Mouse (Mus musculus): Measurements from ENCODE around the gene Skp2. TPM values are rescaled to one million over a fixed set of nuclear protein-coding genes. Genes with fewer than 3 reads are reported as not detected.
"Not testable (repeated sequence)": the region's sequence is repeated elsewhere in the genome, so short reads cannot be mapped to it uniquely, and the experiment has no call there.

The Skp2 gene
- 124 and 128 TPM in 2 replicates for polyA plus RNA-seq (2016; fragmentation: Nextera tagmentation; extraction: Ambion mirVana)

GRCm38 (mm10) chr15:9155325-9155724, at the start of gene Skp2:
Gene Skp2 (minus strand): TSS chr15:9155425.
- Histone ChIP-seq H3K27ac (no peak within 1 kb of the TSS), H3K4me1 (no peaks in the 10 kb centered on the region), H3K36me3 (peaks cover 12% of the 10 kb centered on the region), H3K9me3 (no peaks in the 10 kb centered on the region), H3K4me2 (replicated peaks) (no peak within 1 kb of the TSS), H3K9ac (no peak within 1 kb of the TSS), H3K4me3 (no peak within 1 kb of the TSS), H3K27me3 (no peaks in the 10 kb centered on the region)
- ATAC-seq (ENCODE audit: insufficient number of reproducible peaks, insufficient read depth, low FRiP score, low TSS enrichment), result no peak

DNA sequence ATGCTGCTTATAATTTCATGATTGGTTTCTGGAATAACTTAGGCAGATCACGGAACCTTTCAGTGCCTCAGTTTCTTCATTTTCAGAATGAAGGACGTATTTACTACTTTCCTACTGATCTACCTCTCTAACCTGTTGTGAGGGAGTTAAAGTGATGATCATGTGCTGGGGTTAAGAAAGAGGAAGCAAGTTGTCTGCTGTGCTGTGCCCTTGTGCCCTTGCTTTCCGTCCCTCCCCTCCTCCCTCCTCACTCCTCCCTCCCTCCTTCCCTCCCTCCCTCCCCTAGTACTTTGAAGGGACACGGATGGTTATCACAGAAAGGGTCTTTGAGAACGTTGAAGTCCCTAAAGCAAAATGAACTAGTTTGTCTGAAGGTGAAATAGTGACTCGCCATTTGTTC, 43.2 kb upstream of the Skp2 start:
- 51% methylated on average over 6 of the region's 6 CpGs for WGBS

DNA sequence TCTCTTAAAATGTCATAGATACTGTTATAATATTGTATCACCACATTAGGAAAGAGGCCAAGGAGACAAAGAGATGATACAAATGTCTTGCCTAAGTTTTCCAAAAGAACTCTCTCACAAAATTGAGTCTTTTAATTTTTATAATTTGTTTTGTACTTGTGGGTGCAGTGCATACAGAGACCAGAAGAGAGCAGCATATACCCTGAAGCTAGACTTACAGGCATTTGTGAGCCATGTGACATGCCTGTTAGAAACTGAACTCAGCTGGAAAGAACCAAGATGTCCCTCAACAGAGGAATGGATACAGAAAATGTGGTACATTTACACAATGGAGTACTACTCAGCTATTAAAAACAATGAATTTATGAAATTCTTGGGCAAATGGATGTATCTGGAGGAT, 37.5 kb upstream of the Skp2 start:
- not testable (repeated sequence) for ATAC-seq (ENCODE audit: insufficient number of reproducible peaks, insufficient read depth, low FRiP score, low TSS enrichment); H3K27ac ChIP-seq

More for the DNA sequence above, 43.2 kb upstream of the Skp2 start:
- no peak overlapping the region for H3K4me3 ChIP-seq
- no peaks in the 10 kb centered on the region for H3K27me3 ChIP-seq
- H3K4me2 ChIP-seq (replicated peaks), result no peak overlapping the region
- no peak for ATAC-seq (ENCODE audit: insufficient number of reproducible peaks, insufficient read depth, low FRiP score, low TSS enrichment)
- no peaks in the 10 kb centered on the region for H3K4me1 ChIP-seq
- H3K9me3 ChIP-seq, result no peaks in the 10 kb centered on the region
- H3K9ac ChIP-seq, result no peak overlapping the region
- H3K36me3 ChIP-seq, result peaks cover 8% of the 10 kb centered on the region
- no peak overlapping the region for H3K27ac ChIP-seq

GRCm38 (mm10) chr15:9189796-9190195, 34.6 kb upstream of the Skp2 start:
- Histone ChIP-seq H3K36me3 (peaks cover 25% of the 10 kb centered on the region), H3K9me3 (no peaks in the 10 kb centered on the region), H3K27me3 (no peaks in the 10 kb centered on the region), H3K9ac (no peak overlapping the region), H3K4me1 (no peaks in the 10 kb centered on the region), H3K4me2 (replicated peaks) (no peak overlapping the region), H3K27ac (no peak overlapping the region), H3K4me3 (no peak overlapping the region)
- WGBS, result 74% methylated on average over 2 of the region's 2 CpGs
- peak; percentile 79; the same call in 1 of the 2 replicates for ATAC-seq (ENCODE audit: insufficient number of reproducible peaks, insufficient read depth, low FRiP score, low TSS enrichment)

More for the DNA sequence above, 37.5 kb upstream of the Skp2 start:
- H3K9ac ChIP-seq; H3K4me3 ChIP-seq; H3K9me3 ChIP-seq; H3K4me1 ChIP-seq; H3K27me3 ChIP-seq; H3K4me2 ChIP-seq (replicated peaks): not testable (repeated sequence)
- peaks cover 30% of the 10 kb centered on the region for H3K36me3 ChIP-seq

- 93% methylated on average over 5 of the region's 5 CpGs for WGBS
- no peak overlapping the region for H3K9ac ChIP-seq
- H3K36me3 ChIP-seq, result peaks cover 17% of the 10 kb centered on the region
- no peak overlapping the region for H3K27ac ChIP-seq
- no peak for ATAC-seq (ENCODE audit: insufficient number of reproducible peaks, insufficient read depth, low FRiP score, low TSS enrichment)
- no peaks in the 10 kb centered on the region for H3K4me1 ChIP-seq
- no peak overlapping the region for H3K4me3 ChIP-seq
- no peaks in the 10 kb centered on the region for H3K27me3 ChIP-seq
- H3K9me3 ChIP-seq, result no peaks in the 10 kb centered on the region
- H3K4me2 ChIP-seq (replicated peaks), result no peak overlapping the region
Measured at GRCm38 (mm10) chr15:9183995-9184394, 28.8 kb upstream of the Skp2 start.

DNA sequence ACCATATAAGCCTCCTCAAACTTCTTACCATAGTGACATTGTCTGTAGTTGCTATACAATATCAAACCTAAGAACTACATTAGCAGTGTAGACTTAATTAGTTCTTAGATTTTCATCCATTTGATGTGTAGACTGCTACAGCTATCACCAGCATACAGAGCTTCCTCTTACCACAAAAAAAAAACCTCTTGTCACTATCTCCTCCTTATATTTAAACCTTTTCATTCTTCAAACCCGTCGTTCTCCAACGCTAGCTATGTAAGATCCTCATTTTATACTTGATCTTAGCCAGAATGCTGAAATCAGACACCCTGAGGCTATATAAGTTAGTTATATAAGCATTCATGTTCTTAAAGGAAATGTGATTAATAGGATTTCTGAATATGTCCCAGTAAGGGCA, 21.8 kb upstream of the Skp2 start:
- peaks cover 30% of the 10 kb centered on the region; the same call in 1 of the 2 replicates for H3K36me3 ChIP-seq
- H3K9me3 ChIP-seq, result no peaks in the 10 kb centered on the region
- ATAC-seq (ENCODE audit: insufficient number of reproducible peaks, insufficient read depth, low FRiP score, low TSS enrichment), result no peak
- H3K4me2 ChIP-seq (replicated peaks), result no peak overlapping the region
- H3K27ac ChIP-seq, result no peak overlapping the region
- H3K4me3 ChIP-seq, result no peak overlapping the region
- H3K9ac ChIP-seq, result no peak overlapping the region
- H3K27me3 ChIP-seq, result no peaks in the 10 kb centered on the region
- 95% methylated on average over 3 of the region's 3 CpGs for WGBS
- H3K4me1 ChIP-seq, result no peaks in the 10 kb centered on the region

GRCm38 (mm10) chr15:9164125-9164524, 8.9 kb upstream of the Skp2 start:
- ATAC-seq (ENCODE audit: insufficient number of reproducible peaks, insufficient read depth, low FRiP score, low TSS enrichment), result no peak

DNA sequence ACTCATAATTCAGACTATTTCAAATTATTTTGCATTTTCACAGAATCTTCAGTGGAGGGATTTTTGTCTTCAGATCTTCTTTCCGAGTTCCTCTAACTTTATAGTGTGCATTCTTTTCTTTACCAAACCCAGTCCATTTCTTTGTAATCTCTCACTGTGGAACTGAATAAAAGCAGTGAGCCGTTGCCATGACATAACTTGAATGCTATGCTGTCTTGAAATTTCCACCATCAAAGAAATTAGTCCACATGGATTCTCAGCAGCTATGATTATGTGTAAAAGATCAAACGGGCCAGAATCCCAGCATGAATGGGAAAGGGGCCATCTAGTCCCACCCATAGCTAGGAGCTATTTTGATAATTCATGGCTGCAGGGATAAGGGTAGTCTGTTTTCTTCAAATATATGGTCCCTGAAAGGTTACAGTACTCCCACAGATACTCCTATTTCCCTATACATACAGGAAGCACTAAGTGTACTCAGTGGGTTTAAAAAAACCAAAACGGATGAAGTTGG, 7.4 kb upstream of the Skp2 start:
- Histone ChIP-seq H3K4me3 (no peak overlapping the region), H3K9ac (no peak overlapping the region), H3K36me3 (peaks cover 17% of the 10 kb centered on the region), H3K9me3 (no peaks in the 10 kb centered on the region), H3K27ac (no peak overlapping the region), H3K4me2 (replicated peaks) (no peak overlapping the region), H3K4me1 (no peaks in the 10 kb centered on the region), H3K27me3 (no peaks in the 10 kb centered on the region)
- ATAC-seq (ENCODE audit: insufficient number of reproducible peaks, insufficient read depth, low FRiP score, low TSS enrichment), result no peak
- 77% methylated on average over 4 of the region's 4 CpGs for WGBS

More at GRCm38 (mm10) chr15:9164125-9164524, 8.9 kb upstream of the Skp2 start:
- peaks cover 28% of the 10 kb centered on the region for H3K36me3 ChIP-seq
- H3K9me3 ChIP-seq, result no peaks in the 10 kb centered on the region
- WGBS, result 74% methylated on average over 6 of the region's 6 CpGs
- H3K4me3 ChIP-seq, result no peak overlapping the region
- no peaks in the 10 kb centered on the region for H3K27me3 ChIP-seq
- H3K9ac ChIP-seq, result no peak overlapping the region
- H3K27ac ChIP-seq, result no peak overlapping the region
- no peaks in the 10 kb centered on the region for H3K4me1 ChIP-seq
- no peak overlapping the region for H3K4me2 ChIP-seq (replicated peaks)

DNA sequence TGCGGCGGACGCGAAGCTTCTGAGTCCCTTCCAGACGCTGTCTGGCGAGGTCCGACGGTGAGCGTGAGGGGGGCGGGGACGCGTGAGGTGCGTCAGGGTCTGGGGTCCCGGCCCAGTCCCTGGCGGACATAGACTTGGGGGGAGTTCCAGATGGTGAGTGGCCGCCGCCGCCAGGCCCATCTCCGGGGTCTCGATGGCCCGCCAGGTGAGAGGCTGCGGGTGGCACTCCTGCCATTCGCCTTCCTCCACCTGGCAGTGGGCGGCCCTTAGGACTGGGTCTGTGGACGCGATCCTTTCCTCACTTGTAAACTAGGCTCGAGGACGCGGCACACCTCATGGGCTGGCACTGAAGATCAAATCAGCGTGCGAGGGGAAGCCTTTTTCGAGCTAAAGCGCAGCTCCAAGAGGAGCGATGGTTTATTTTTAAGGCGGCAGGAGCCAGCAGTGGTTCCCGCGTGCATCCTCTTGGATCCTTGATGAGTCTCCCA, 14.5 kb downstream of the Skp2 start:
- peak; percentile 89 for ATAC-seq (ENCODE audit: insufficient number of reproducible peaks, insufficient read depth, low FRiP score, low TSS enrichment)
- Histone ChIP-seq H3K4me3 (peak overlapping the region; percentile 92), H3K36me3 (peaks cover 31% of the 10 kb centered on the region), H3K4me2 (replicated peaks) (peak overlapping the region; percentile 69), H3K9me3 (no peaks in the 10 kb centered on the region), H3K4me1 (peaks cover 13% of the 10 kb centered on the region; the same call in 1 of the 2 replicates), H3K27ac (peak overlapping the region; percentile 84), H3K27me3 (no peaks in the 10 kb centered on the region), H3K9ac (peak overlapping the region; percentile 78)
- under 1% methylated on average over 37 of the region's 37 CpGs for WGBS

DNA sequence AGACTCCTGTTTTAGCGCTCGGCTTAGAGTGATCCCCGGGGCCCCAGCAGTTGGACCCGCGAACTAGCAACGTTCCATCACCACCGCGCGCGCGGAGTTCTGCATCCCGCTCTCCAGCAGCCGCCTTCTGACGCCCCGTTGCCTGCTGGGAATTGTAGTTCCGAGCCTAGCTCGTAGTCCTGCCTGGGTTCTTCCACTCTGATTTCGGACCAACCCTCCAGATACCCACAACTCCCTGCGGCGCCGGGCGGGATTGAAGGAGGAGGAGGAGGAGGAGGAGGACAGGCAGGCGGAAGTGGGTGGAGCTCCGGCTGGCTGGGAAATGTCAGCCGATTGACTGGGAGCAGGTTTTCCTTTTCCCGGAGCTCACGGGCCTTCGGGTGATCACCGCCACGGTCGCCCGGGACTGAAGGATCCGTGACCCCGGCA, 15.0 kb downstream of the Skp2 start, which contains the start of gene Lmbrd2:
TSS of gene Lmbrd2 (plus strand) at position 299 of the 429 bp plus-strand sequence.
- Histone ChIP-seq H3K4me3 (peak within 1 kb of the TSS; percentile 92), H3K36me3 (peaks cover 35% of the 10 kb centered on the region), H3K27me3 (no peaks in the 10 kb centered on the region), H3K9me3 (no peaks in the 10 kb centered on the region), H3K4me1 (peaks cover 14% of the 10 kb centered on the region), H3K4me2 (replicated peaks) (peak within 1 kb of the TSS; percentile 69), H3K27ac (peak within 1 kb of the TSS; percentile 84), H3K9ac (peak within 1 kb of the TSS; percentile 78)
- under 1% methylated on average over 34 of the region's 34 CpGs for WGBS
- peak; percentile 98 for ATAC-seq (ENCODE audit: insufficient number of reproducible peaks, insufficient read depth, low FRiP score, low TSS enrichment)

GRCm38 (mm10) chr15:9139447-9139846, 15.8 kb downstream of the Skp2 start:
- Histone ChIP-seq H3K27me3 (no peaks in the 10 kb centered on the region), H3K4me3 (peak overlapping the region; percentile 92), H3K36me3 (peaks cover 42% of the 10 kb centered on the region), H3K27ac (peak overlapping the region; percentile 65; the same call in 1 of the 2 replicates), H3K4me1 (peaks cover 17% of the 10 kb centered on the region), H3K9me3 (no peaks in the 10 kb centered on the region), H3K4me2 (replicated peaks) (peak overlapping the region; percentile 64), H3K9ac (peak overlapping the region; percentile 51)
- ATAC-seq (ENCODE audit: insufficient number of reproducible peaks, insufficient read depth, low FRiP score, low TSS enrichment), result no peak
- 31% methylated on average over 10 of the region's 10 CpGs for WGBS

DNA sequence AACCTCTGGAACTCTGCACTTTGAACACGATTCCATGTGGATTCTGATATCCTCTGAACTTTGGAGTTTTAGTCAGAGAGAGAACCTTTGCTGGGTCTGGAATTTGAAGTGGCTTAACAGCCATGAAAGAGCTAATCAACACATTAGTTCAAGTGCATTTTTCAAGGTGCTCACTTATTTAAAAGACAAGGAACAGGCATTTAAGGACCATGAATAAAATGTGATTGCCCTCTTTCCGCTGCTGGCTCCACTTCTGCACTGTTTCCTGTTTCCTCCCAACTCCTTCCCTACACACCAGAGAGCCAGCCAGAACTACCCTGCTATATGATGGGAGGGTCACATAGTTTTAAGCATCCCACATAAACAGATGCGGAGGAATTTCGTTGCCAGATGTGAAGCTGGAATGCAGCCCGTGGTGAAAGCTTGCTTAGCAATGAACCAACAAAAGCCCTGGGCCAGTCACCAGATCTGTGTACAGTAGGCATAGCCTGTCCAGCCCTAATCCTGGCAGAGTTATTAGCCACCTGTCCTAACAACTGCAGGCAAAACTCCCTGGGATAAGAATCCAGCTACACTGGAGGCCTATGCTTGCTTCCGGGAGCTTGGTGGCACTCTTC, 20.2 kb downstream of the Skp2 start:
- peak; percentile 47; the same call in 1 of the 2 replicates for ATAC-seq (ENCODE audit: insufficient number of reproducible peaks, insufficient read depth, low FRiP score, low TSS enrichment)

More for the DNA sequence above, 20.2 kb downstream of the Skp2 start:
- no peak overlapping the region for H3K9ac ChIP-seq
- no peak overlapping the region for H3K4me2 ChIP-seq (replicated peaks)
- 39% methylated on average over 6 of the region's 6 CpGs for WGBS
- H3K27ac ChIP-seq, result peak overlapping the region; percentile 52; the same call in 1 of the 2 replicates
- H3K4me1 ChIP-seq, result peaks cover 31% of the 10 kb centered on the region; the same call in 1 of the 2 replicates
- H3K4me3 ChIP-seq, result no peak overlapping the region
- H3K27me3 ChIP-seq, result no peaks in the 10 kb centered on the region
- H3K9me3 ChIP-seq, result no peaks in the 10 kb centered on the region
- H3K36me3 ChIP-seq, result peaks cover 64% of the 10 kb centered on the region
